Mouse (Mus musculus) gonadal fat pad, adult 2 months (tissue): ENCODE data around the gene Ubl4a. TPM values are rescaled to one million over a fixed set of nuclear protein-coding genes. Genes with fewer than 3 reads are reported as not detected.

Experiments
- polyA plus RNA-seq: library from polyadenylated mRNA; depleted of rRNA; stranded (reverse); fragments of >200 nt; gene quantifications from 2 replicates; pipeline ENCODE4 v1.2.3, GENCODE M21; 2012; rRNA removed

Ubl4a gene
- polyA plus RNA-seq, 1 experiment = 59.2 TPM

Other genes with a start within 250 kb of the Ubl4a start
- 1.7 TPM in 2 replicates for gene Opn1mw, start 245.8 kb downstream of the Ubl4a start, polyA plus RNA-seq
- gene Mecp2, start 237.9 kb downstream of the Ubl4a start, polyA plus RNA-seq = 7.8 and 16.5 TPM in 2 replicates
- gene Tex28, start 205.4 kb downstream of the Ubl4a start, polyA plus RNA-seq = not detected in 2 replicates
- gene Tktl1, start 196.0 kb downstream of the Ubl4a start, polyA plus RNA-seq = not detected in 2 replicates
- gene Flna, start 123.4 kb downstream of the Ubl4a start, polyA plus RNA-seq = 707 and 874 TPM in 2 replicates
- gene Emd, start 118.5 kb downstream of the Ubl4a start, polyA plus RNA-seq = 54.6 and 56.1 TPM in 2 replicates
- gene Rpl10, start 102.4 kb downstream of the Ubl4a start, polyA plus RNA-seq = 2,430 and 2,738 TPM in 2 replicates
- gene Taz, start 91.3 kb downstream of the Ubl4a start, polyA plus RNA-seq = 160 and 171 TPM in 2 replicates
- gene Dnase1l1, start 90.9 kb downstream of the Ubl4a start, polyA plus RNA-seq = 26.7 and 33.1 TPM in 2 replicates
- 445 and 453 TPM in 2 replicates for gene Atp6ap1, start 76.1 kb downstream of the Ubl4a start, polyA plus RNA-seq
- gene Gdi1, start 68.2 kb downstream of the Ubl4a start, polyA plus RNA-seq = 180 and 211 TPM in 2 replicates
- gene Fam50a, start 60.2 kb downstream of the Ubl4a start, polyA plus RNA-seq = 13.3 and 19.5 TPM in 2 replicates
- 24.7 and 30.8 TPM in 2 replicates for gene Plxna3, start 44.2 kb downstream of the Ubl4a start, polyA plus RNA-seq
- 84.5 and 107 TPM in 2 replicates for gene Lage3, start 19.6 kb downstream of the Ubl4a start, polyA plus RNA-seq
- gene Slc10a3, start 131 bp upstream of the Ubl4a start, polyA plus RNA-seq = 27.1 and 30.5 TPM in 2 replicates
- 64.3 and 70.1 TPM in 2 replicates for gene Fam3a, start 20.1 kb upstream of the Ubl4a start, polyA plus RNA-seq
- 20.6 and 21.6 TPM in 2 replicates for gene Ikbkg, start 20.1 kb upstream of the Ubl4a start, polyA plus RNA-seq
- gene G6pdx, start 56.0 kb upstream of the Ubl4a start, polyA plus RNA-seq = 190 and 227 TPM in 2 replicates
- not detected in 2 replicates for gene Gm6880, start 108.2 kb upstream of the Ubl4a start, polyA plus RNA-seq
- gene Olfr1326-ps1, start 201.7 kb upstream of the Ubl4a start, polyA plus RNA-seq = not detected in 2 replicates
- gene Olfr1325, start 219.5 kb upstream of the Ubl4a start, polyA plus RNA-seq = not detected in 2 replicates